Mouse (Mus musculus) left cerebral cortex, postnatal 10 days (tissue): ENCODE results near the gene Cyren. TPM values are rescaled to one million over a fixed set of nuclear protein-coding genes. Genes with fewer than 3 reads are reported as not detected.

Experiments used
- DNase-seq, 2 experiments: peaks; one replicate each; pipeline ENCODE4 v3.0.0; 2021 to 2022; ENCODE audit warnings: low spot score in 2 of 2, mixed read lengths in 1 of 2; ENCODE audit errors: extremely low spot score in 1 of 2
- intact Hi-C: fragments of 180-260 bp; cut with DNase I; formaldehyde crosslinking; loops from one replicate; pipeline ENCODE4 v1.15.1; 2025
- total RNA-seq, 2 experiments: library from RNA; stranded (reverse); gene quantifications; 2 replicates each; pipeline ENCODE4 v1.2.3; 2021

The Cyren gene
- total RNA-seq, 2 experiments from 2014 or later: 3.6 to 5.0 TPM

DNA sequence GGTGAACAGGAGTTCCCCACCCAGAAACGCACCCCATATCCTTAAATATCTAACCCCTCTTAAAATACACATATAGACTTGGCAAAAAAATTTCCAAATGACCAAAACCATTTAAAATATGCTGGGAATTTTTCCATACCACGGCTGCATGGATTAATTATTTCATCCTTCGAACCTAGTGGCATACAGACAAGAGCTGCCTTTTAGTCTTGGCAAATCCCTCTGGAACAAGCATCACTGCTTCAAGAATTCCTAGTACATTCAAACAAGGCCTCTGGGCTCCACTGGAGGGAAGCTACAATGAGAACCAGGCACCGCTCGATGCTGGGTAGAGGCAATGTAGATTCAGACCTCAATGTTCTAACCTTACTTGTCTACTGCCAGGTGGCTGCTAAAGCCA is 7.1 kb downstream of the Cyren start:
- DNase-seq: no peak
- intact Hi-C loops: no loop called here

DNA sequence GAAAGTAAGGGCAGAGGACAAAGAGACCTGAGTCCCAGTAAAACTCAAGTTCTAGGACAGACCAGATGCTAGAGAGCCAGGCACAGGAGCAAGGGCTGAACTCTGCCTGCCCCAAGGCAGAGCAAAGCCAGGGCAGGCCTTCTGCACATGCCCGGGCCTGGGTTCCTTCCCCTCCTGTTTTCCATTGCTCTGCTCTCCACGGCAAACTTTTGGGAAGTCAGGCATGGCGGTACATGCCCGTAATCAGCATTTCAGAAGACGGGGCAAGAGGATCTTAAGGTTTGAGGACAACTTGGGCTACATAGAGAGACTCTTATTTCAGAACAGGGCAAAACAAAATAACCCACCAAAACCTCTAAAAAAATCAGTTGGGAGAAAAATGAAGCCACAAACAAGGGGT is 7.7 kb downstream of the Cyren start:
- intact Hi-C loops: no loop called here
- DNase-seq: no peak

DNA sequence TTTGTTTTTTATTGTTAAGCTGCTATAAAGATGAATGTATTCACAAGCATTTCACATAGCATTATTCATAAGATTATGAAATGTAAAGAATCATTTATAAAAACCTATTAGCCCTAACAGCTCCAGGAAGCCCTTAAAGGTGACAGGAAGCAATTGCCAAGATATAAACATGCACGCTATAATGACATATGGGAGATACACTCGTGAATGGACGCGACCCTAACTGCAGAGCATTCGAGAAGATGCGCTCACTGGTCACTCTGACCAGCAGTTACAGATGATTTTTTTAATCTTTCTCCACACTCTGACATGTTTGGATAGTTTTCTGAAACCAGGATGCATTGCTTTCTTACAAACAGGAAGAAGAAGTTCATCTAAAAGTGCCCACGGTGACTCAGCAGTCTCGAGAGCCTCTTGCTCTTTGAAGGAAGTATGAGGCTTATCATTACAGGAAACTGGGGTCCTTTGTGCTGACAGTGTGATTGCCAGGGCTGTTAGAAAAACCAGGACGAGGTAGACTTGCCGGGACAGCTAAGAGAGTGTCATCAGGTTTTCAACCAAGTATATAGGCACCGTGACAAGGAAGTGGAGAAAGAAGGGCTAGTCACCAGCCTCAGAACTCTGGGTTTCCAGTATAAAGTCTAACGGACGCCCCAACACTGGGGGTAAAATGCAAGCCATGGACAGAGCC is 8.5 kb downstream of the Cyren start:
- intact Hi-C loops: no loop called here
- DNase-seq: peak in 1 of 2 experiments; percentile 31

DNA sequence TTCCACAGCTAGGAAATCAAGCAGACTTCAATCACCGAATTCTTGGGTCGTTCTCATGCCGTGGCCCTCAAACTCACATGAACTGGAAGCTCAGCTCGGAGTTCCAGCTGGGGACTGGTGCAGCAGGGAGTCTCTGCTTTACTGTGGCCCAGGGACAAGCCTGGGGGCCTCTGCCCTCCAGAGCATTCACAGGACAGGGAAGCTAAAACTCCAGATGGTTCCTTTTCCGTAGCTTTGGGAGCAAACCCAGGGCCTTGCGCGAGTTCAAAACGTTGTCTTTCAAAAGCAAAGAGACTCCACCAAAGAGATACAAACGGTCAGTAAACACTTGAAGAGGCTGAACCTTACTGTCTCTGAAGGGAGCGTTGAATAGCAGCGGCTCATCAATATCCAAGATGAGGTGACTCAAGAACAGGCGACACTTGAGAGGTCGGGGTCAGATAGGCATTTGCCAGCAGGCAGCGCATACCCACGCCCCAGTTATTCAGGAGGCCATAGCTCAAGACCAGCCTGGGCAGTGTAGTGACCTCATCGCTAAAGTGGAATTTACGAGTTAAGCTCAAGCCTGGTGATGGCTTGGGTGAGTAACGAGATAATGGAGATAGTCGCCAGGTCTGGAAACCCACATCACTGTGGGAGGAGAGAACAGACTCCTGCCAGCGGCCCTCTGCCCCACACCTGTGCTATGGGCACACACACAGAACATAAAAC is 9.2 kb downstream of the Cyren start:
- intact Hi-C loops: no loop called here
- no peak for DNase-seq

DNA sequence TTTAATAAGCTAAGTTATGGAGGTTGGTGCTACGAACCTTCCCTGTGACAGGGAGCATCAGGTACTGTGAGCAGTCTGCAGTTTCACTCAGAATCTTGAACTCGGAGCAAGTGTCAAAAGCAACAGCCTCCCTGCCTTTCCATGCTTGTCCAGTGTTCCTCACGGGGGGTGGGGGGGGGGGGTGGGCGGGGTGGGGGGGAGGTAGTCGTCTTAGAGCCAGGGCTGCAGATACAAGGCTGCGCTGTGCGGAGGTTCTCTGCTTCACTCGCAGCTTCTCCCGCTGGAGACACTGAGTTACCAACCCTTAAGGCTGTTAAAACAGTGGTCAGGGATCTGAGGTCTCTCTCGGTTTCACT is 9.9 kb downstream of the Cyren start:
- intact Hi-C loops: no loop called here
- no peak for DNase-seq

DNA sequence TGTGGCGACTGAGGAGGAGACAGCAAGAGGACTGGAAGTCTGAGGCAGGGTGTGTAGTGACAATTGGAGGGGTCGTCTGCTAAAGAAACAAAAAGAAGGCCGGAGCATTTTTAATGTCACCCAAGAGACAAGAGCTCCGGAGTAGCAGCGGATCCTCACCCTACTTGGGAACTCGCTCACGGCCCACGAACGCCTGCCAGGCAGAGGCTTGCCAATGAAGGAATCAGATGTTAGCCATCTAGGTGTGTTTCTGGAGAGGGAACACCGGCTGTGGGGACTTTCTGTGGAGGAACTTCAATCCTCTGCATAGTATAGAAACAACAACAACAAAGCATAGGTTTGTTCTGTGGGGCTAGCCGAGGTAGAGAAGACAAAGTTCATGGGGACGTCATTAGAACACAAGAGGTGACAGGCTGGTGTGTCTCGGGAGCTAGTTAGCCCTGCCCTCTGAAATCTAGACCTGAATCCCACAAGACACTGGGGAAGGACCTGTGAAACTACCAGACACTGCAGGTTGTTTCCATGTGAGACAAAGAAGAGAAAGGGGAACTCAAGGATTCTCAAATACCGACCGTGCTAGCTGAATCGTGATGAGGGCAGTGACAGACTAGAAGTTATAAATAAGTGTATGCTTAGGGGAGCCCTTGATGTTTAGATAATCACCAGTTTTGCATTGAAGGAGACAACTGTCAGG is 10.4 kb downstream of the Cyren start:
- intact Hi-C loops: no loop called here
- DNase-seq: no peak

DNA sequence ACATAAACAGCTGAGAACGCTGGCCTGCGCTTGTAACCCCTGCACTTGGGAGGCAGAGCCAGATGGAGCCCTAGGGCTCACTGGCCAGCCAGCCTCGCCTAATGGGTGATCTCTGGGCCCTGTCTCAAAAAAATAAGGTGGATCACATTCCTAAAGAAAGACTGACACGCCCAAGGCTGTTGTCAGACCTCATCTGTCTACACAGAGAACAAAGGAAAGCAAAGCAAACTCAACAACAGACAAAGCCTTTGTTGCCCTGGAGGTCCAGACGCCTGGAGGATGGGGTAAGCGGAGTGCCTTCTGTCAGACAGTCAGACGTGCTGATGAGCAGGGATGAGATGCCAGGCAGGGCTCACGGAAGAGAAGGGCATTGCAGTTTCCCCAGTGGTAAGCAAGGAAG is 11.1 kb downstream of the Cyren start:
- no peak for DNase-seq
- intact Hi-C loops: no loop called here

DNA sequence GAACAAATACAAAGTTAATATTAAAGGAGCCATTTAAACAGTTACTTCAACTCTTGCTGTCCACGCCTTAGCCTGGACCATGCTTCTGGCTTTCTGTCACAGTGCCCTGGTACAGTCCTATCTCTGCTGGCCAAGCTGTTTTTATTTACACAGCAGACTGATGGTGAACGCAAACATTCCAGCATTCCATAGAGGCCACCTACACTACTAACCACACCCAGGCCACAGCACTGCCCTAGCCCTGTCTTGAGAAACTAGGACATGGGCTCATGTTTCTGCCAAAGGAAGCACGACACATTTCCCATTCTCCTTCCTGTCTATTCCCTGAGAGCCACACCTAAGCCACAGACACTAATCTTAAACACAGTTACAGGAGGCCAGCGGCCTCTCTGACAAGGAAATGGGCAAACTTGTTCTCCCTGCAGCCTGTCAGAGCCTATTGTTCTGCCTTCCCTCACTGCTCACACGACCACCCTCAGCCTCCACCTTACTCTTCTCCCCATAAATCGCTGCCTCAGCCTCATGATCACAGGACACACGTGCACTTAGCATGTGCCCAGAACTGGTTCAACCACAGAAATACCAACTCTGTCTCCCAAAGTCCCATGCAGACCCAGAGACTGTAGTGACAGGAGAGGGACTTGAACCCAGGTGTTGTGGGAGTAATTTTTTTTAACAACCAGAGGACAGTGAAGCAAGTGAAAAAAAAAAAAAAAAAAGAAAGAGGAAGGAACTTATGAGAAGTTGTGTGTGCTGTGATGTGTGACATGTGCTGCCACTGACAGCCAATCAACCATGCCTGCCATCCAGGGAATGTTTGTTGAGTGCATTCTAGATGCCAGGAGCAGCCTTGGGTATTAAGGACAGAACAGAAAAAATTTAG is 11.9 kb downstream of the Cyren start:
- intact Hi-C loops: no loop called here
- peak in 1 of 2 experiments; percentile 27 for DNase-seq

DNA sequence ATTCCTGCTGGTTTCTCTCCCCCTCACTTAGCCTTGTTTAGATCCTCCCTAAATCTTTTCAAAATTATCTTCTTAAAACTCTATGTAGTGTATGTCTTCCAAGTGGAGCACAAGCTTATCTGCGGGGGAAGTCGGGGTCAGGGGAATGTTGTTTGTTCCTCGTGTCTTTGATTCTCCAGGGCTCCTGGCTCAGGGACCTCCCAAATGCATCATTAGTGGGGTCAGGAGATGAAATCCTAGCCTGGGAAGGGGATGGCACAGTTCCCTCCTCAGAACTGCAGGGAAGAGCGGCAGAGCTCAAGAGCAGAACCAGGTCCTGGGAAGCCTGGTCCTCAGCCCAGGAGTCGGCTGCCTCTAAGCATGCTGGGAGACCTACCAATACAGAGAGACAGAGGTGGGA is 12.6 kb downstream of the Cyren start:
- intact Hi-C loops: no loop called here
- no peak for DNase-seq

DNA sequence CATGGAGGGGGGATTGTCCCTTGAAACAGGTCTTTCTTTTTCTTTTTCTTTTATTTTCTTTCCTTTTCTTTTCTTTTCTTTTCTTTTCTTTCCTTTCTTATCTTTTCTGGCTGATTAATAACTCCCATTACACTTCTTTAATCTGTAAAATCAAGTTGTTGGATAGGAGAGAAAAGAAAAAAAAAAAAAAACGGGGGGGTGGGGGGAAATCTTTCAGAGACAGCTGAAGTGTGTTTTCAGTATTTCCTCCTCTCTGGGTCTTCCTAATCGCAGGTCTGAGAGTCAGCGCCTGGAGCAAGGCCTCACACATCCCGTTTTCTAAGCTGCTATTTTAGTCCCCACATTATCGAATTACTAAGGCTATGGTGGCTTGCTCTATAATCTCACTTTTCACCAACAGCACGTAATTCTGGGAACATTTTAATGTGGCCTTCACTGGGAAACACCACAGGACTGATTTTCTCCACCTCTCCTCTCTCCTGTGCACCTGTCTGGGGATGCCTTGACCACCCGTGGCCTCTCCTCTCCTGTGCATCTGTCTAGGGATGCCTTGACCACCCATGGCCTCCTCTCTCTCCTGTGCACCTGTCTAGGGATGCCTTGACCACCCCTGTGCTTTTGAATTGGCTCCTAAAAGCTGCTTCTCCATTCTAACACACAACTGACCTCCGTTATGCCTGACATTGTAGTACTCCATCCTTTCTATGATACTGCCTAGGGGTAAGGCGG is 13.9 kb downstream of the Cyren start:
- no peak for DNase-seq
- intact Hi-C loops: no loop called here

DNA sequence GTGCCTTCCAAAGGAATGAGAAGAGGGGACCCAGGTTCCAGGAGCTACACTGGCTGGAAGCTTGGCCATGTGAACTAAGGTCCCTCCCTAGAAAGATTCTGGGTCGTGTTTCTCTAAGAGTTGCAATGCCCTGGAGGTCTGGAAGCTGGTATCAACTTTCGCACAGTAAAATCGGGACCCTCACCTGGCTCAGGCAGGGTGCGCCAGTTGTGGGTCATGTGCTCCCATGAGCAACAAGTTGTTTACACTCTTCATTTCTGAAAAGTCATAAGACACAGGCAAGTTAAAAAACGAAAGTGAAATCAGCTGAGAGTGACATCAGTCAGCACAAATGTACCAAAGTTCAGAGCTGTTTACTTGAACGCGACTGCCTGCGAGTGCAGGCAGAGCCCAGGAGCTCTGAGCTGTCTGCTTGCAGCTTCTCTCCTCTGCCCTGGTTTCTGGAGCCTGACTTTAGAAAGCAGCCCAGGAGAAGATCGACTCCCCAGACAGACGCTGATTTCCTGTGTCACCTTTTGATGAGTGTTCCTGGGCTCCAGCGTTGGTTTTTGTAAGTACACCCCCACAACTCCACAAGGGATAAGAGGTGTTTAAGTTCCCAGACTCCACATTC is 15.0 kb downstream of the Cyren start, which contains the start of gene Tmem140:
Gene Tmem140, plus strand, starts transcription at position 356 of the 613 bp plus-strand sequence.
- intact Hi-C loops: no loop called here
- no peak for DNase-seq

DNA sequence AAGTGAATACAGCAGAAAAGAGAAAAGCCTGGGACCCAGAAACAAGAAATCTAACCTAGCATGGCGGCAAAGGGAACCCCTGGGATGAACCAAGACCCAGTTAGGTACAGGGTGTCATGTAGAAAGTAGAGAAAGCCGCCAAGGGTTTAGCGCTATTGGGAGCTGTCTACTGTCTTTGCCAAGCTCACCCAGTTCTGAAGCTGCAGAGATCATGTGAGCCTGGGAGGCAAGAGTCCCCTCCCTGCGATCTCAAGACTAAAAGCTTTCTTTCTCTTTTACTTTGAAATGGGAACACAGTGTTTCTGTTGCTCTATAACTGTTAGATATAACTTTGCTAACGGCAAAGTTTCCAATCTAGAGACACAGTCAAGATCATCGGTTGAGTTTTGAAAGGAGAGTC is 15.5 kb downstream of the Cyren start:
- no peak for DNase-seq
- intact Hi-C loops: no loop called here

DNA sequence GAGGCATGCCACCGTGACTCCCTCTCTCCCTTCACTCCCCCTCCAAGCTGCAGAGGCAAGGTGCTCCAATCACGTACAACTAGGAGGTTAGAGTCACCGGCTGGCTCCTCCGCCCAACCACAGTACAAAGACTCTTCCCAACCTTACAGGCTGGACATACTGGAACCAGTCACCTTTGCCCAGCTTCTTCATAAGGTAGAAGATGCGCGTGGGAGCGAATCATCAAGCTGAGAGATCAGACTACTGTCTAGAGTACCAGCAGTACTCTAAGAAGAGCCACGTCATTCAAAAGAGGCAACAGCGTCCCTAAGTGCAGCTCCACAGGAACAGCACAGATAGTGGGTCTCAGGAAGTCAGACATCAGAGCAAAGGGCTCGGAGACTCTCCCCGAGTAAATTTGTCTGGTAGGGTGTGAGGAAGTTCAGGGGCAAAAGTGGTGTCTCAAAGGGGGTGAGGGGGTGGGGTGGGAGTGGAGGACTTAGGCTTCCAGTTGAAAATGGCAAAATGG is 16.3 kb downstream of the Cyren start:
- intact Hi-C loops: no loop called here
- DNase-seq: no peak

DNA sequence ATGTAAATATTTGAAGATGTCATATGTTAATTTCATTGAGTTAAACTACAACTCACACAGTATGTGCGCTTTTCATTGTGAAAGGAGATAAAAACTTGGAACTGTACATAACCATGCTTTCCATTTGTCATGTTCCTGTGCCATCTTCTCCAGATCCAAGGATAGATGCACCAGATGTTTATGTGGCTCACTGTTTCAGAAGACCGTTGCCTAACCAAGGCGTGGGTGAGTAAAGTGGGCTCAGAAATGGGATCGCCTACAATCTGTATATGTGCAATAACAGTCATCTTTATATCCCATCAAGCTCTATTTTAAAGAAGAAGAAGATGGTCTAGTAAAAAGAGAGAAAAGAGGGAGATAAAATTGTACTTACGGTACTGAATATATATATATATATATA is 45.5 kb downstream of the Cyren start:
- intact Hi-C loops: no loop called here
- no peak for DNase-seq

DNA sequence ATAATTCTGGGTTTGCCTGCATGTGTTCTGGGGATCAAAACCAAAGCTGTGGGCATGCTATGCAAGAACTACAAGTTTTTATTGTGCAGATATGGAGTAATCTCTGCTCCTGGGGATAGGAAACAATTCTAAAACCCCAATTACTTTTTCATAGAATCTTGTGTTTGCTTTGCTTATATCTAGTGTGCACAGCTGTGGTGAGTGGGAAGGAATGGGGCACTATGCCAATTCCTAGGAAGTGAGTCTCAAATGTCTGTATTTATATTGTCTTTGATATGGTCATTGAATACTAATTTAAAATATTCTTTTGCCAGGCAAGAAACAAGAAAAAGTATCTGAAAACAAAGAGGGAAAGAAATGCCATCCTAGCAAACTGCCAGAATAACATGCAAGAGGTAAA is 53.5 kb downstream of the Cyren start:
- peak in 1 of 2 experiments; percentile 16 for DNase-seq
- intact Hi-C loops: no loop called here
